Mouse (Mus musculus) liver, embryonic 12.5 days (tissue): ENCODE data around the gene Dact2. TPM values are rescaled to one million over a fixed set of nuclear protein-coding genes. Genes with fewer than 3 reads are reported as not detected.
A peak's percentile ranks its signal among the peaks of the same experiment; 100 is the strongest.

Experiments
- ATAC-seq: fragments of 200-750 bp; cut with Nextera tagmentation; 2 replicates; pipeline ENCODE4 v1.8.0; 2017; ENCODE audit warnings: moderate number of reproducible peaks, mild to moderate bottlenecking, moderate library complexity
- H3K27ac ChIP-seq: fragments of 300-500 bp; sonication (generic); 2 replicates; pipeline ENCODE4 v1.5.1; 2016; ENCODE audit warnings: mild to moderate bottlenecking
- H3K27me3 ChIP-seq: fragments of 300-500 bp; sonication (generic); replicated peaks from 2 replicates; pipeline ENCODE4 v1.6.1; 2016; ENCODE audit warnings: mild to moderate bottlenecking, moderate library complexity
- H3K36me3 ChIP-seq: fragments of 300-500 bp; sonication (generic); 2 replicates; pipeline ENCODE4 v1.6.1; 2016; ENCODE audit warnings: mild to moderate bottlenecking, moderate library complexity
- H3K4me1 ChIP-seq: fragments of 300-500 bp; sonication (generic); 2 replicates; pipeline ENCODE4 v1.6.1; 2016
- H3K4me2 ChIP-seq: fragments of 300-500 bp; sonication (generic); 2 replicates; pipeline ENCODE4 v1.6.1; 2016; ENCODE audit warnings: mild to moderate bottlenecking, moderate library complexity
- H3K4me3 ChIP-seq: fragments of 300-500 bp; sonication (generic); 2 replicates; pipeline ENCODE4 v1.5.1; 2016; ENCODE audit warnings: mild to moderate bottlenecking, moderate library complexity
- H3K9ac ChIP-seq: fragments of 300-500 bp; sonication (generic); 2 replicates; pipeline ENCODE4 v1.6.1; 2016; ENCODE audit warnings: mild to moderate bottlenecking, moderate library complexity
- H3K9me3 ChIP-seq: fragments of 300-500 bp; sonication (generic); replicated peaks from 2 replicates; pipeline ENCODE4 v1.6.1; 2016; ENCODE audit warnings: mild to moderate bottlenecking, moderate library complexity
- WGBS: fragments of 180-500 bp; shearing (Covaris S2); methylation state at CpG from one replicate; pipeline ENCODE4 v1.1.7; 2016; ENCODE audit not compliant: insufficient replicate concordance; 5-methylcytosine and 5-hydroxymethylcytosine counted together
- polyA plus RNA-seq: library from polyadenylated mRNA; unstranded; fragments of >200 nt; fragmentation: Nextera tagmentation; extraction: Ambion mirVana; gene quantifications from 2 replicates; pipeline ENCODE4 v1.2.1, GENCODE M21; 2016

The Dact2 gene
- polyA plus RNA-seq, 1 experiment from 2014 or later: 0.85 TPM

DNA sequence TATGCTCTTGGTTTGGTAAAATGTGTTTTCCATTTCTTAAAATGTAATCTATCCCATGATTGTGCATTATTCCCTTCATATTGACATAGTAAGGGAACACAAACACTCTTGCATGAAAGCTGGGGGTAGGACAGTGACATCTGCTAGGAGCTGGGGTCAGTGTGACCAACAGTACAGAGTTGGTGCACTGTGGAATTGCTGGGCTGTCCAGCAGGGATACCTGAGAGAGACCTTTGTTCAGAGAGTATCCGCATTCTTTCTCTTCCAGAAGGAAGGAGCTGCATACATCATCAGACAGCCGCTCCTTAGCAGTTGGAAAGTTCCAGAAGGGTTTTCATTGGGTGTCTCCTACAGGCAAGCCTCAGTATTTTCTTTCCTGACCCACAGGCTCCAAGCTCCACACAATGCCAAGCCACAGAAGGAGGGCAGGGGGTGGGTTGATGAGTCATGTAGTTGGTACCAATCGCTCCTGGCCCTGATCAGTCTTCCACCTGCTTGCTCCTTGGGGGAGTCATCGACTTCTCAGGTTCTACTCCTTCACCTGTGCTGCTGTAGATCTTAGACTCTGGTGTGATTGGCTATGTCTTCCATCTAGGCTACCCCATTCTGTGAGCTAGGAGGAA lies 19.8 kb downstream of the Dact2 start:
- 0 out of 2 replicates have a peak, but pooled peaks cover 3% of the 10 kb centered on the region for H3K27me3 ChIP-seq
- H3K4me2 ChIP-seq: no peak overlapping the region
- no peaks in the 10 kb centered on the region for H3K9me3 ChIP-seq
- no peak overlapping the region for H3K9ac ChIP-seq
- H3K36me3 ChIP-seq: no peaks in the 10 kb centered on the region
- no peak for ATAC-seq
- H3K27ac ChIP-seq: no peak overlapping the region
- no peak overlapping the region for H3K4me3 ChIP-seq
- no peaks in the 10 kb centered on the region for H3K4me1 ChIP-seq
- 73% methylated on average over 4 of the region's 4 CpGs for WGBS

GRCm38 (mm10) chr17:14183717-14184116 lies 20.4 kb downstream of the Dact2 start:
- H3K4me1 ChIP-seq: peaks cover 4% of the 10 kb centered on the region; the same call in 1 of the 2 replicates
- H3K4me3 ChIP-seq: no peak overlapping the region
- H3K9ac ChIP-seq: no peak overlapping the region
- H3K27me3 ChIP-seq: 0 out of 2 replicates have a peak, but pooled peaks cover 3% of the 10 kb centered on the region
- H3K4me2 ChIP-seq: no peak overlapping the region
- WGBS: 72% methylated on average over 4 of the region's 4 CpGs
- no peaks in the 10 kb centered on the region for H3K9me3 ChIP-seq
- H3K36me3 ChIP-seq: no peaks in the 10 kb centered on the region
- no peak for ATAC-seq
- no peak overlapping the region for H3K27ac ChIP-seq

- H3K27me3 ChIP-seq: 0 out of 2 replicates have a peak, but pooled peaks cover 3% of the 10 kb centered on the region
- H3K36me3 ChIP-seq: no peaks in the 10 kb centered on the region
- no peak overlapping the region for H3K27ac ChIP-seq
- no peak overlapping the region for H3K4me3 ChIP-seq
- ATAC-seq: no peak
- H3K9ac ChIP-seq: no peak overlapping the region
- 72% methylated on average over 3 of the region's 3 CpGs for WGBS
- peaks cover 11% of the 10 kb centered on the region for H3K4me1 ChIP-seq
- no peak overlapping the region for H3K4me2 ChIP-seq
- H3K9me3 ChIP-seq: no peaks in the 10 kb centered on the region
Measured at GRCm38 (mm10) chr17:14182860-14183259, 21.2 kb downstream of the Dact2 start.

DNA sequence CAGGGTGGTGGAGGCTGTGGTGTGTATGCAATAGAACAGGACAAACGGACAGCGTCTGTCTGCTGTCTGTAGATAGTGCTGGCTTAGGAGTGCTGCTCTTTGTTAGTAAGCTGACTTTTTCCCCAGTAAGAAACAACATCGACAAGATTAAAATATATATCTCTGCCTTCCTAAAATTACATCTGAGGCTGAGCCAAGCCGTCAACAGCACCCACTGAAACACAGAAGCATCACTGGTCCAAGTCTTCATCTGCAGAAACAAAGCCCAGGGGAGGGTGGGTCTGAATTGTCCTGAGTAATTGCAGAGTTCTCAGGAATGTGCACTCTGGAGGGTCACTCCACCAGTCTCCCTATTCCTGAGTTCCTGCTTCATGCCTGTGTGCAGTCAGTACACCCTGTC lies 25.2 kb downstream of the Dact2 start:
- Histone ChIP-seq H3K4me3 (no peak overlapping the region), H3K27me3 (peaks cover 8% of the 10 kb centered on the region; the same call in 1 of the 2 replicates), H3K4me2 (no peak overlapping the region), H3K9ac (no peak overlapping the region), H3K9me3 (no peaks in the 10 kb centered on the region), H3K27ac (no peak overlapping the region), H3K36me3 (no peaks in the 10 kb centered on the region), H3K4me1 (peaks cover 31% of the 10 kb centered on the region)
- 45% methylated on average over 4 of the region's 4 CpGs for WGBS
- no peak for ATAC-seq

DNA sequence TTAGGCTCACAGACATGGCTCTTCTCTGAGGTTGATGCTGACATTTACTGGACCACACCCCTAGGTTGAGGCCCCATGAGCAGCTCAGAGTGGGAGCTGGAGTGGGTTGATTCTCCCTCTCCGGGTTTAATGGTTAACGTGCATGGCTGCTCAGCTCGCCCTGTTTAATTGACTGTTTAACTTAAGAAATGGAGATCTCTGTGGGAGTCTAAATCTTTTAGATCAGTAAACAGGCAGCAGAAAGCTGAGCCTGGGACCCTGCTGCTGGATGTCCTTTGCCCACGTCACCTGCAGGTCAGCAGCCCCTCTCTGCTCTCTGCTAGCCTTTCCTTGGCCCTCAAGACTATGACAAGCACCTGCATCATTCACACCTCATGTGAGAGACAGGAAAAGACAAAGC lies 25.6 kb downstream of the Dact2 start:
- no peak overlapping the region for H3K4me2 ChIP-seq
- 64% methylated on average over 4 of the region's 4 CpGs for WGBS
- ATAC-seq: no peak; the same call in 1 of the 2 replicates
- H3K9ac ChIP-seq: no peak overlapping the region
- H3K27me3 ChIP-seq: peaks cover 8% of the 10 kb centered on the region; the same call in 1 of the 2 replicates
- H3K9me3 ChIP-seq: no peaks in the 10 kb centered on the region
- no peak overlapping the region for H3K4me3 ChIP-seq
- H3K4me1 ChIP-seq: peaks cover 36% of the 10 kb centered on the region
- H3K27ac ChIP-seq: no peak overlapping the region
- no peaks in the 10 kb centered on the region for H3K36me3 ChIP-seq

DNA sequence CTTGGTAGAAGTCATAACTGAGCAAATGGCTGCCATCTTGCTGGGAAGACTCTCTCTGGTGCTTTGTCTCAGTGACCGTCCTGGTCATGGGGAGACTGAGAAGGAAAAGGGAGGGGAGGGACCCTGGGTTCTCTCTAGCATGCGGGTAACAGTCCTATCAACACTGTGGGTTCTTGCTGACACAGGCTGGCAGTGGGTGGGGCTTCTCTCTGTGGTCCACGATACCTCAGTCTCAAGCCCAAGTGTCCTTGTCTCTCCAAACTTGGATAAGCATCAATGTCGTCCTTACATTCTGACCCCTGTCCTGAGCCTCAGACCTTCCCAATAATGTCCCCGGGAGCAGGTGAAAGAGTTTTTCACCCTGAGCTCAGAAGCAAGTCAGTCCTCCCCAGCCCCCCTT lies 26.1 kb downstream of the Dact2 start:
- no peak overlapping the region for H3K27ac ChIP-seq
- no peak overlapping the region for H3K4me2 ChIP-seq
- no peaks in the 10 kb centered on the region for H3K36me3 ChIP-seq
- WGBS: 40% methylated on average over 5 of the region's 5 CpGs
- no peaks in the 10 kb centered on the region for H3K9me3 ChIP-seq
- H3K27me3 ChIP-seq: peaks cover 8% of the 10 kb centered on the region; the same call in 1 of the 2 replicates
- peak; percentile 21; the same call in 1 of the 2 replicates for ATAC-seq
- H3K4me1 ChIP-seq: peaks cover 40% of the 10 kb centered on the region
- H3K4me3 ChIP-seq: no peak overlapping the region
- H3K9ac ChIP-seq: no peak overlapping the region

- Histone ChIP-seq H3K9ac (no peak overlapping the region), H3K4me2 (no peak overlapping the region), H3K9me3 (no peaks in the 10 kb centered on the region), H3K27ac (no peak overlapping the region), H3K4me1 (peaks cover 50% of the 10 kb centered on the region), H3K36me3 (no peaks in the 10 kb centered on the region), H3K4me3 (no peak overlapping the region), H3K27me3 (peaks cover 5% of the 10 kb centered on the region; the same call in 1 of the 2 replicates)
- no peak for ATAC-seq
- 66% methylated on average over 5 of the region's 5 CpGs for WGBS
Measured at GRCm38 (mm10) chr17:14177018-14177417, 27.1 kb downstream of the Dact2 start.

DNA sequence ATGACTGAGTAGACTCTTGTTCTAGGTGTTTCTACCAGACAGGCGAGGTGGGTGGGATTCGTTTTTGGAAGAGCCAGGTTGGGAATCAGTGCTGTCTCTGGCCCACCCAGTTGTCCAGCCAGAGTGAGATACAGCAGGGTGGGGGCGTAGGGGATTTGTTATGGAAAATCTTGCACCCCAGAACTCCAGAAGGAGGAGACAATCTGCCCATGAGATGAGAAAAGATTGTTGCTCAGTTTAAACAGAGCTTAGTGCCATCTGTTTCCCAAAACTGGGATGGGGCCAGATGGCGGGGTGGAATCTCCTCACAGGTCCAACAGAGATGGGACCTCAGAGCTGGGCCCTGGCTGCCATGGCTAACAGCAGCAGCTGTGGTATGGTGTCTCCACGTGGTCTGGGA lies 28.4 kb downstream of the Dact2 start:
- Histone ChIP-seq H3K4me2 (no peak overlapping the region), H3K27ac (no peak overlapping the region), H3K9ac (no peak overlapping the region), H3K4me3 (no peak overlapping the region), H3K36me3 (no peaks in the 10 kb centered on the region), H3K9me3 (no peaks in the 10 kb centered on the region), H3K27me3 (peaks cover 5% of the 10 kb centered on the region; the same call in 1 of the 2 replicates), H3K4me1 (peaks cover 58% of the 10 kb centered on the region)
- no peak for ATAC-seq
- WGBS: 58% methylated on average over 5 of the region's 5 CpGs

DNA sequence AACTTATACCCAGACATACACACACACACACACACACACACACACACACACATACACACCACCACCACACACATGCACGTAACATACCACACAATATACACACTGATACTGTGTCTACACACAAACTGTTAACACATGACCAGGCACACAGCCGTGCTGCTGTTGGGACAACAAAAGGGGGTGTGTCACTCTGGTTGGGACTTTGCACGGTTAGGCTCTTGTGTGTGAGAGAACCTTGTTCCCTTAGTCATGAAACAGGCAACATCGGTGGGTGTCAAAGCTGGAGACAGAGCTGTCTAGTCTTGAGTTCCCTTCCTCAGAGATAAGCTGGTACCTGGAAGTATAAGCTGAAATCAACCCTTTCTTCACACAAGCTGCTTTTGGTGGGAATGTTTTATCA lies 29.1 kb downstream of the Dact2 start:
- no peaks in the 10 kb centered on the region for H3K9me3 ChIP-seq
- H3K27me3 ChIP-seq: peaks cover 5% of the 10 kb centered on the region; the same call in 1 of the 2 replicates
- no peak overlapping the region for H3K9ac ChIP-seq
- H3K4me1 ChIP-seq: peaks cover 58% of the 10 kb centered on the region
- H3K36me3 ChIP-seq: no peaks in the 10 kb centered on the region
- WGBS: 37% methylated on average over 4 of the region's 4 CpGs
- H3K4me2 ChIP-seq: no peak overlapping the region
- no peak overlapping the region for H3K27ac ChIP-seq
- no peak overlapping the region for H3K4me3 ChIP-seq
- peak; percentile 30 for ATAC-seq

- no peaks in the 10 kb centered on the region for H3K9me3 ChIP-seq
- no peak overlapping the region for H3K4me3 ChIP-seq
- no peak for ATAC-seq
- WGBS: 75% methylated on average over 3 of the region's 3 CpGs
- H3K27me3 ChIP-seq: peaks cover 5% of the 10 kb centered on the region; the same call in 1 of the 2 replicates
- peaks cover 62% of the 10 kb centered on the region for H3K4me1 ChIP-seq
- no peak overlapping the region for H3K9ac ChIP-seq
- no peaks in the 10 kb centered on the region for H3K36me3 ChIP-seq
- H3K4me2 ChIP-seq: no peak overlapping the region
- no peak overlapping the region for H3K27ac ChIP-seq
Measured at GRCm38 (mm10) chr17:14174401-14174800, 29.7 kb downstream of the Dact2 start.

DNA sequence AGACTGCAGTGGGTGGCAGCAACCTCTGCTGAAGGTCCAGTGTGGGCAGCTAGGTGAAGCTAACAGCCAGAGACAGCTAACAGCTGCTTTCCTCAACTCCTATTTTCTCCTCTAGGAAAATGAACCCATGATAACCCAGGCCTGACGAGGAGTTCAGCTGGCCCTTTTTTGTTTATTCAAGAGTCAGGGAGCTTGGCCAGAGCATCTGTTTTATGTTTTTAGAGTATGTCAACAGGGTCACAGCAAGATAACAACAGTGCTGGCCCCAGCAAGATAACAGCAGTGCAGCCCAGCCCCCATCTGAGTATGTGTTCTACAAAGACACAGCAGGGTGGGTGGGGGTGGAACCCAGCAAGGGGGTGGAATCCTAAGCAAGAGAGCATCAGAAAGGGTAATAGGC lies 30.6 kb downstream of the Dact2 start:
- no peaks in the 10 kb centered on the region for H3K36me3 ChIP-seq
- H3K4me3 ChIP-seq: no peak overlapping the region
- H3K27ac ChIP-seq: peak overlapping the region; percentile 77
- H3K9me3 ChIP-seq: no peaks in the 10 kb centered on the region
- WGBS: 13% methylated on average over 1 of the region's 1 CpGs
- peak; percentile 84 for ATAC-seq
- no peak overlapping the region for H3K9ac ChIP-seq
- H3K4me2 ChIP-seq: peak overlapping the region; percentile 31
- peaks cover 58% of the 10 kb centered on the region for H3K4me1 ChIP-seq
- peaks cover 5% of the 10 kb centered on the region; the same call in 1 of the 2 replicates for H3K27me3 ChIP-seq

DNA sequence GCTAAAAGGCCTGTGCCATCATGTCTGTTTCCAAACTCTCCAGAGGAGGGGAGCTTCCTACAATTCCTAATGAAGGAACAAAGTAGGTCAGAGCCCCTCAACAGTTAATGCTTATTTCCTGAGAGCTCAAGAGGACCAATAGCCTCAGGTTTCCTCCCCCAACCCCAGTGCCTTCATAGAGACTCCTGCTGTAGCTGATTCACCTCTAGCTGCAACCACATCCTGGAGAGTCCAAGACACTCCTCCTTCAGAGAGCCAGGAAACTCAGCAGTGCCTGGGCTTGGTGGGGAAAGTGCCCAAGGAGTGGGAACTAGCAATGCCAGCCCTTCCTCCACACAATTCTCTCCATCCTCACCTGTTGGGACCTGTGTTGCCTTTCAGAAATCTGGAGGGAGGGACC lies 31.4 kb downstream of the Dact2 start:
- no peak overlapping the region for H3K4me3 ChIP-seq
- H3K27me3 ChIP-seq: peaks cover 5% of the 10 kb centered on the region; the same call in 1 of the 2 replicates
- no peak overlapping the region for H3K9ac ChIP-seq
- no peaks in the 10 kb centered on the region for H3K9me3 ChIP-seq
- no peak for ATAC-seq
- H3K36me3 ChIP-seq: no peaks in the 10 kb centered on the region
- peak overlapping the region; percentile 31; the same call in 1 of the 2 replicates for H3K4me2 ChIP-seq
- peaks cover 55% of the 10 kb centered on the region for H3K4me1 ChIP-seq
- peak overlapping the region; percentile 77 for H3K27ac ChIP-seq
